Mouse (Mus musculus) retina, postnatal 1 day (tissue): Measurements from ENCODE around the gene Aars2.
A peak's percentile ranks its signal among the peaks of the same experiment; 100 is the strongest.

Experiments
- DNase-seq: peaks from one replicate; pipeline ENCODE4 v3.0.0-alpha.2; 2012

The Aars2 gene

DNA sequence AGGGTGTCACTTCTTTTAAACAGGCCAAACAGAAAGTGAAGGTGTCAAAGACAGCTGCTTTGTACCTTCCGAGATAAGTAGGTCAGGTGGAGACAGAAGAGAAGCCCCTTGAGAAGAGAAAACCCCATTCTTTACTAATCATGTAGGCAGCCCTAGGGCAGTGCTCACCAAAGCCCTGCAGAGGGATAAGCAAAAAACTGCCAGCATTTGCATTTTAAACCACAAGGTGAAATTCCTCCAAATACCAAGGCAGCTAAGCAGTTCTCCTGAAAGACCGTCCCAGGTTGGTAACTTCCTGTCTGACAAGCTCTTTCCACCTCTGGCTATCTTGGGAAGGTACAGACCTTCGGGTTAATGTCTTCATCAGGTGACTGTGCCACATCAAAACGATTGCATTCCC lies 4.3 kb upstream of the Aars2 start:
- no peak for DNase-seq

DNA sequence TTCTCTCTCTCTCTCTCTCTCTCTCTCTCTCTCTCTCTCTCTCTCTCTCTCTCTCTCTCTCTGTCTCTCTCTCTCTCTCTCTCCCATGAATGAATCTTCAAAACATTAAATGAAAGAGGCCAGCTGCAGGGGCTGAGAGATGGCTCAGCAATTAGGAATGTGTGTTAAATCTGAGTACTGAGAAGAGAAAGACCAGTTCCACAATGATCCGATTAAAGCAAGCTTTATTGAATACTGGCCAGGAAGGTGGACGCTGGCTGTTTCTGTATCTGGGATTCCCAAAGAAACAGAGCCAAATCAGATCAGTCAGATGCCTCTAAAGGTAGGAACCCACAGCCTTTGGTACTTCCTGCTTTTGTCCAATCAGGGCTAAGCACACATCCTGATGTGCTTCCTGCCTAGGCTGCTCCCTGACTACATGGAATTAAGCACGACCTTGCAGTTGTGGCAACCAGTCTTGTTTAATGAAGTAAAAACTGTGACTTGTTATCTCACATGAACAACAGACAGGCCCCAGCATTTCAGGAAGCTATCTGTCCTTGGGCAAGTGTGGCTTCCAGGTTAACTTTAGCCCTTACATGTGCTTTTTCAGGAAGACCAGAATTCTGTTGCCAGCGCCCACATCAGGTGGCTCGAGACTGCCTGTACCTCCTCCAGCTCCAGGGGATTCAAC lies 3.2 kb upstream of the Aars2 start:
- no peak for DNase-seq

DNA sequence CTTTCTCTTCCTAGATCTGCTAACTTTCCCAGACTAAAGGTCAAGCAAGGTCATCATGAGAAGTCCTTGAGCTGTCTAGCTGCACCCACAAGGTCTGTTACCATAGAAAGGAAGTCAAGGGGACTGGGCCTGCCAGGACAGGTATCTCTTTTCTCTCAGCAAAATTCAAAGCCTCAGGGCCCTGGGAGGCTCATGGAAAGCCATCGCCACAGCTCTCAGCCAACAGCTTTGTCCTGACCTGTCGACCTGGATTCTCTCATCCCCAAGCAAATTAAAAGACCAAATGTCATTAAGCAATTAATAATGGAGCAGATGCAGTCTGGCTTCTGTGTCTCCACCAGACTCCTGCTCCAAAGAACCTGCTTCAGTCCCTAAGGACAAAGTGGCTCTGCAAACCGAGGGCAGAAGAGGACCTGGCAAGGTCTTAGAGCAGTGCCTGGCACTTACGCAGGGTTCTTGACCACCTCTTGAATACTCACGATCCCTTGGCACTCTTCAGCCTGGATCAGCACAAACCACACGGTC lies 638 bp upstream of the Aars2 start:
- DNase-seq = no peak

DNA sequence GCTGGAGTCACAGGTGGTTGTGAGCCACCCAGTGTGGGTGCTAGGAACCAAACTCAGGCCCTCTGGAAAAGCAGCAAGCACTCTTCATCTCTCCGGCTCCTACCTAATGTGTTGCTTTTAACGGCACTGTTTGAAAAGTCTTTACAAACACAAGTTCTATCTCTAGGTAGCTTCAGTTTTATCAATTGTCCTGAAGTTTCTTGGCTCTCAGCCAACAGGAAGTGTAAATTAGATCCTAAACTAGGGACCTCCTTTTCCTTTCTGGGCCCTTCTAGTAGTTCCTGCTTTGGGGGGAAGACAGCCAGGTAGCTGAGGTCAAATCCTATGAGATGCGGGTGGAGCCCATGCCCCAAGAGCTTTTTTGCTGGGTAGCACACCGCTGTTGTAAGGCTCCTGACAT lies 4.2 kb downstream of the Aars2 start:
- DNase-seq = no peak

DNA sequence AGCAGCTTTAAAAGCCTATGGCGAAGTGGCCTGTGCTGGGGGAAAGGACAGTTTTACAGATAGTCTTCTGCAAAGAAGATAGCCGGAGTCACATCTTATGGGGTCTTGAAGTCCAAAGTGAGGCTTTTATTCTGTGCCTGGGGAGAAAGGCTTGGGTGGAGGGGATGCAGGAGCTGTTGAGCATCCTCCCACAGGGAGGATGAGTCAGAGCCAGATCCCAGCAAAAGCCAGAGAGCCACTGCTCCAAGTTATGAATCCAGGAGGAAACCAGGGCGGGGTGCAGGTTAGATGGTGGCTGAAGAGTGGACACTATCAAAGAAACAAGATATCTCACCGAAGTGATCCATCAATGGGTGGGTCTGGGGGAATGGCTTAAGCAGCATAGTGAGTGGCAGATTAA lies 5.1 kb downstream of the Aars2 start:
- DNase-seq = no peak

DNA sequence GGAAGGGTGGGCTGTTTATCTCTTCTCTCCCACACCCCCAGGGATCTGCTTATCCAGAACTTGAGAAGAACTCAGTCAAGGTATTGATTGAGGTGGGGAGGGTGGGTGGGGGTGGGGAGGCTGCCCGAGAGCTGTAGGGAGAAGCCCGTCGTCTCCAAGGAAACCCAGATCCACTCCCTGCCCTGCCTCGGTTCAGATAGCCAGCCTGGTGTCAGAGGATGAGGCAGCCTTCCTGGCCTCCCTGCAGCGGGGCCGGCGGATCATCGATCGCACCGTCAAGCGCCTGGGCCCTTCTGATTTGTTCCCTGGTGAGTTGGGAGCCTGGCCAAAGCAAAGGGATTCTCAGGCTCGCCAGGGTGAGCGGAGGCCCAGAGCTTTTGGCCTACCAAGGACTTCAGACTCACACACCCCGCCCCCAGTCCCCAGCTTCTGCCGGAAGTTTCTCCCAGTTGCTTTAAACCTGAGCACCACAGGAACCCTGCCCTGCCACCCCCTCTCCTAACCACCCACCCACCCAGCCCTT lies 8.6 kb downstream of the Aars2 start:
- no peak for DNase-seq

DNA sequence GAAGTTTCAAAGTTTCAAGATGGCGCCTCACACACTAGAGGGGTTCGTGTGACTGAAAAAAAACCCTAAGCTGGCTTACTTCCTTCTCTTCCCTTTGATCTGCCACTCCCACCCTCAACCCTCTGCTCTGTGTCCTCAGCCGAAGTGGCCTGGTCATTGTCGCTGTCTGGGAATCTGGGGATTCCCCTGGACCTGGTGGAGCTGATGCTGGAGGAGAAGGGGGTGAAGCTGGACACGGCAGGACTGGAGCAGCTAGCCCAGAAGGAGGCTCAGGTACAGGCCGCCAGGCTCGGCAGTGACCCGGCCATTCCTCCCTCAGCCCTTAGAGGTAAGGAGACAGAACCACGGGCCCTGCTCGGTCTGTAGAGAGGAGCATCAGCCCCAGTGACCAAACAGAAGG lies 9.2 kb downstream of the Aars2 start:
- no peak for DNase-seq

DNA sequence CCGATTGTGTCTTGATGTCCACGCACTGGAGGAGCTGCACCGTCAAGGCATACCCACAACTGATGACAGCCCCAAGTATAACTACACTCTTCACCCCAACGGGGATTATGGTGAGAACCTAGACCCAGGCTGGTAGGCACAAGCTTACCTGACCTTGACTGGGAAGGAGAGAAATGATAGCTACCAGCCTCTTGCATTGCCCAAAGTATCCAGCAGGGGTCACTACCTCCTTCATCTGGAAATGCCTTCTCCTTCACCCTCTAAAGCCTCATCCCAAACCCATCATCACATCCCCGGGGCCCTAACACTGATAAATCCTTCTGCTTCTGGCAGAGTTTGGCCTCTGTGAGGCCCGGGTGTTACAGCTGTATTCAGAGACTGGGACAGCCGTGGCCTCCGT lies 9.8 kb downstream of the Aars2 start:
- peak; percentile 84 for DNase-seq

DNA sequence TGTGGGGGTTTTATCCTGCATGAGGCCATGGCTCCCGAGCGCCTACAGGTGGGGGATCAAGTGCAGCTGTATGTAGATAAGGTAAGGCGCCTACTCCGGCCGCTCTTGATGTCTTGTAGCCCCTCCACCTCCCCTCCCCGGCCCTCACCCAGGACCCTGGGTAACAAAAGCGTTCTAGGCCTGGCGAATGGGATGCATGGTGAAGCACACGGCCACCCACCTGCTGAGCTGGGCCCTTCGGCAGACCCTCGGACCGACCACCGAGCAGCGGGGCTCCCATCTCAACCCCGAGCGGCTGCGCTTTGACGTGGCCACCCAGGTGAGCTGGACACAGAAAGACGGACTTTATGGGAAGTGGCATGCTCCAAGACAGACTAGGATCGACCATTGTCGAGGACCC lies 10.5 kb downstream of the Aars2 start:
- DNase-seq = no peak

DNA sequence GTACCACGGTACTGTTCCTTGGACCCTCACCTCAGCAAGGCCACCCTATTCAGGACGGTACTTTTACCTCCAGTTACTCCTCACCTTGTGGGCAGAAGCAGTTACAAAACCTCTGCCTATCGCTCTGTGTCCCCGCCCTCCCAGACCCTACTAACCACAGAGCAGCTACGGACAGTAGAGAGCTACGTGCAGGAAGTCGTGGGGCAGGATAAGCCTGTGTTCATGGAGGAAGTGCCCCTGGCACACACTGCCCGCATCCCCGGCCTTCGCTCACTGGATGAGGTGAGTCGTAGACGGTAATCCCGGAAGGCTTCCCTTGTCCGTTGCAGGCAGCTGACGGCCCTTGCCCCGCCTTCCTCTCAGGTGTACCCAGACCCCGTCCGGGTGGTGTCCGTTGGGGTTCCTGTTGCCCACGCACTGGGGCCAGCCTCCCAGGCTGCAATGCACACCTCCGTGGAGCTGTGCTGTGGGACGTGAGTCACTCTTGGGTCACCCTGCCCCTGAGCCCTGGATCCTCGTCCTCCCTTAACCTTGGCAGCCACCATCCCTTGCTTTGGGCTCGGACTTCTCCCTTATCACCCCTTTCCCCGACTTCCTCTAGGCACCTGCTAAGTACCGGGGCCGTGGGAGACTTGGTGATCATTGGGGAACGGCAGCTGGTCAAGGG lies 11.0 kb downstream of the Aars2 start:
- DNase-seq = no peak

DNA sequence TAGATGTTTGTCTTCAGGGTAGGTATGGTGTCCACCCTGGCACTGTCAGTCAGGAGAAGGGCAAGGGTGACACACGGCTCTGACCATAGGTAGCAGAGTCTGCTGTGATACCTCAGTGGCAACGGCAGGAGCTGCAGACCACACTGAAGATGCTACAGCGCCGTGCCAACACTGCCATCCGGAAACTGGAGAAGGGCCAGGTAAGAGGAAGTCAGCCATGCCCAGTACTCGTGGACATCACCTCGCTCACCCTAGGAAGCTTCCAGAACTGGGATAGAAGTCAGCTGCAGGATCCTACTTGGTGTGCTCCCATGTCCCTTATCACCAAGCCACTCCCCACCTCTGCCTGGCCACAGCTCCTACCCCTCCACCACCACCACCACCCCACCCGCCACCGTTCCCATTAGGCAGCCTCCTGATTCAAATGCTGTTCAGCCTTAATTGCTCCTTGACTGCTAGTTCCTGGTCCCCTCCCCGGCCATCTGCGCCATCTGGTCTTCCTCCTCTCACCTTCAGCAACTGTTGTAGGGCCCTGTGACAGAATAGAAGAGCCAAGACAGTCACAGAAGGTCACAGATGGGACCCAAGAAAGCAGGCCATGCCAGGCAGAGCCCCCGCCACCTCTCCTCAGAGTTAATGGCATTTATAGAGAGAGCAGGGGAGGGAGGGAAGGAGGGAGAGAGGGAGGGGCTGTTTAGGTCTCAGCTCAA lies 12.3 kb downstream of the Aars2 start:
- DNase-seq = no peak

DNA sequence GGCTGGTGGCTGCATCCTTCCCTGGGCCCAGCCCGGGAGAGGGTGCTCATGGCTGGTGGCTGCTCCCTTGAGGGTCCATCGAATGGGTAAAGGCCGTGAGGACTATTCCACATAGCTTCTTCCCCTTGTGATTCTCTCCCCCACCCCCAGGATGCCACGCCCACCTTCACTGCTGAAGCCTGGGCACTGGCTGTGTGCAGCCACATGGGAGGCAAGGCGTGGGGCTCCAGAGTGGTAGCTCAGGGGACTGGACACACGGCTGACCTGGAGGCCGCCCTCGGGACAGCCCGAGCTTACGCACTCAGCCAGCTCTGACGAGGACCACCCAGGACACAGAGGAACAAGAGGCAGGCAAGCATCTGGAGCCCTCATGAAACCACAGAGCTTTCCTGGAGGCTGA lies 13.5 kb downstream of the Aars2 start:
- no peak for DNase-seq

DNA sequence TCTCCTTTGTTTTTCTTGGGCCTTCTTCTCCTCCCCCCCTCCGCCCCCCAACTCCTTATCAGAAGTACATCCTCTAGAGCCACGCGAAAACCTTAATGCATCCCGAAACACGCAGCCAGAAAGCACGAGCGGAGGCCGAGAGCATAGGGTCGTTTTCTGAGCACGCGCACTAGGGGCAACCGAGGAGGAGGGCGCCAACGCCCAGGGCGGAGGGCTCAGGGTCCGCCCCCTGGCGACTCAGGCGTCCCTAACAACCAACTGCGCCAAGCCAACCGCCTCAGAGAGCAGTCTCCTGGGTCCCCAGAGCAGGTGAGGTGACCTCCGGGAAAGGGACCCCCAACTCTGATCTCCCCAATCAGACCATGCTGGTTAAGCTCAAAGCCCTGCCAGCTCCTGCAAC lies 16.6 kb downstream of the Aars2 start, which contains the start of gene Tcte1:
Tcte1 (plus strand) TSS at position 172 of the 400 bp plus-strand sequence.
- DNase-seq = peak; percentile 89

DNA sequence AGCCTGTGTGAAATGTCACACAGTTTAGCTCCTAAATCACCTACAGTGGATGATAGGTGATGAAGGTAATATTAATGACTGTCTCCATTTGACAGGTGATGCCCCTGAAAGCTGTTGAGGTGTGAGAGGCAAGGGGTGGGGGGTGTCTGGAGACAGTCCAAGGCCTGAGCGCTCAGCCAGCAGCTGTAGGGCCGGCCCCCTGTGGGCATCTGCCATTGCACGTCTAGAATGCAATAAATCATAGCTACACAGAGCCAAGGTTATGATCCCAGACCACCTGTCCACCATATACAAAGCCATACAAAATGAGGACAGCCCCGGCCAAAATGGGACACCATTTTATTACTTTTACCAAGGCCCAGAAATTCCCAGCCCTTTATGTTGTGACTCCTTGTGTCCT lies 18.3 kb downstream of the Aars2 start:
- no peak for DNase-seq

DNA sequence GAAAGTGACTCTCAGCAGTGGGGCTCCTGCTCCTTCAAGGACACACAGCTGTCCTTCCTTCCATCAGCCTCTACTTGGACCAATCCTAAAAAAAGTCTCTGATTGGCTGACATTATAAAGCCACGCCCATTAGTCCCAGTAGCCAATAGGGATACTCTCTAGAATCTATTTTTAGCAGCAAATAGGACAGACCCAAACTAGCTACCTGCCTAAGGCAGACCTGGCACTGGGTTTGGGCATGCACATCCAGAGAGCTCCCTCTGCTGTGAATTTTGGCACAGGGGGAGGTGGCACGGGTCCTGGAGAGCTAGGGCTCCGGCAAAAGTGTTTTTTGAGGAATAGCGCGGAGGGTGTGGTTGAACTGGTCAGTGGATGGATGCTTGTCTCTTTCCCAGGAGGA lies 19.9 kb downstream of the Aars2 start:
- peak; percentile 54 for DNase-seq

DNA sequence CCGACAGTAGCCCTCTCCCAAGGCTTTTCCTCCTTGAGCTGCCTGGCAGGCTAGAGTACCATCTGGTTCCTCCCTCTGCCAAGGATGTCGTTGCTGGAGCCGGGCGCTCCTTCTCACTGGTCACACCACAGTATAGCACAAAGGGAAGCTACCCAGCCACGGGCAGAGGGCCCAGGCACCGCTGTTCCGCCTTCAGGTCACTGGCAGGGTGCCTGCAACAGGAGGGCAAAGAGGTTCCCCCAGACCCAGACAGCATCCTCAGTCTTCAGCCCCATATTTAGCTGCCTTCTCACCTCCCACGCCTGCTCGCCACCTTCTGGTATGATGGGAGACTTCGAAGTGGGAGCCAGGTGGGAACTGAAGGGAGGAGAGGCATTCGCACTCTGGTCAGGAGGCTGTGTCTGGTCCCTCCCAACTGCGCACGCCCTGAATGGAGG lies 23.7 kb downstream of the Aars2 start:
- no peak for DNase-seq

DNA sequence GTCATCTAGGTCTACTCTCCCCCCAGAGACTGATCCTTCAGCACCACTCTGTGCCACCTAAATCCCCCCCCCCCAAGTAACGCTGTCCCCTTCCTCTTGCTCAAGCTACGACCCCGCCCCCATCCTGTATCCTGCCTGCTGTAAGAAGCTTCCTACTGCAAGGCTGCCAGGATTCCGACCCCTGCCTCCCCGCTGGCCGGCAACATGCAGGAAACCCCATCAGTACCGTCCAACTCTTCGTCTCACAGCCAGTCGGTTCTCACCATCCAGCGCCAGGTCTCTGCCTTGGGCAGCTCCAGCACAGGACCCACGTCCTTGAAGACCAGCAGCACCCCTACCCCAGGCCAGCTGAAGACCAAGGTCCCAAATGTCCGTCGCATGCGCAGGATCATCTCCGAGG lies 26.3 kb downstream of the Aars2 start:
- no peak for DNase-seq

DNA sequence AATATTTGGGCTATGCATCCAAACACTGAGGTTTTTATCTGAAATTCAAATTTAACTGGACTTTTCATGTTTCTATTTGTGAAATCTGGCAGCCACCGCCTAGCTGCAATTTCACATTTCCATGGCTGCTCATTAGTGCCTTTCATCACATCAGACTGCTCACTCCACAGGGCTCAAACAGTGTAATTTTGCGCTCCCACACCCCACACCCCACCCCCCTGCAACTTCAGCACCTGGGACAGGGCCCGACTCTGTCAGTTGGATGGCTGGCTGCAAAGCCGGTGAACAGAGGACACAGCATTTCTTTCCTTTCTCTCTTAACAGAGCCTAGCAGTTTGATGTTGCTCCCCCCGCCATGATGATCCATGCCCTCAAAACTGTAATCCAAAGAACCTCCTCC lies 29.6 kb downstream of the Aars2 start:
- peak; percentile 28 for DNase-seq

DNA sequence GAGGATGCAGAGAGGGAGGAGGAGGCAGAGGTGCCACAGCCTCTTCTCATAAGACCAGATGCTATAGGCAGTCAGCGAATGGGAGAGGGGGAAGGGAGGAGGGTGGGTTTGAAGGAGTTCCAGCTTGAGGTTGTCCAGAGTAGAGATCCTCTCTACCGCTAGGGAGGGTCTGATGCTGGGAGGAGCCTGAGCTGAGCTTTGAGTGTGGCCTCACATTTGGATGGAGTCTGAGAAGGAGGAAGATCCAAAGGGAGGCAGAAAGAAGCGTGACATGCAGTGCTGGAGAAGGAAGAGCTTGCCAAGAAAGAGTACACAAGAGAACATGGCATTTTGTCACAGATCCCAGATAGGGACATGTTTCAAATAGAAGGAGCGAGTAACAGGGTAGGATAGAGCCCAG lies 31.8 kb downstream of the Aars2 start:
- DNase-seq = no peak

DNA sequence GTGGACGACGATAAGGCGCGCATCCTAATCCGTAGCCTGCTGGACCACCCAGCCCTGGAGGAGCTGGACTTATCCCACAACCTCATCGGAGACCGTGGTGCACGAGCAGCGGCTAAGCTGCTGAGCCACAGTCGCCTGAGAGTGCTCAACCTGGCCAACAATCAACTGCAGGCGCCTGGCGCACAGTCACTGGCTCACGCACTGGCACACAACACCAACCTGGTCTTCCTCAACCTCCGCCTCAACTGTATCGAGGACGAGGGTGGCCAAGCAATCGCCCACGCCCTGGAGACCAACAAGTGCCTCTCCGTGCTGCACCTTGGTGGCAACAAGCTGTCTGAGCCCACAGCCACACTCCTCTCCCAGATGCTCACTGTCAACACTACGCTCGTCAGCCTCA lies 33.0 kb downstream of the Aars2 start:
- DNase-seq = no peak

DNA sequence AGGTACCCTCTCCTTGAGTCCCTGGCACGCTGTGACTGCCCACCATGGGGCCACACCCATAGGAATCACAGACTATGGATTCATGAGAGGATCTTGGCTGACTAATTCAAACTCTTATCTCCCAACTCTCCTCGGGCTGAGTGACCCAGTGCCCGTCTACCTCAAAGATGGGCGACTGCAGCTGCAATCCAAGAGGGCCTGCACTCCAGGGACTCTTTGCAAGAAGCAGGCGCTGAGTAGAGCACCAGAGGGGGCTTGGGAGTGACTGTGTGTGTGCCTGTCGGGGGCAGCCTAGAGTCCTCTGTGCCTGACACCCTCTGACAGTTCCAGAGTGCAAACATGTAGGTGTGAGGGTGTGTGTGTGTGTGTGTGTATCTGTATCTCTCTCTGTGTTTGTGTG lies 35.5 kb downstream of the Aars2 start:
- no peak for DNase-seq

DNA sequence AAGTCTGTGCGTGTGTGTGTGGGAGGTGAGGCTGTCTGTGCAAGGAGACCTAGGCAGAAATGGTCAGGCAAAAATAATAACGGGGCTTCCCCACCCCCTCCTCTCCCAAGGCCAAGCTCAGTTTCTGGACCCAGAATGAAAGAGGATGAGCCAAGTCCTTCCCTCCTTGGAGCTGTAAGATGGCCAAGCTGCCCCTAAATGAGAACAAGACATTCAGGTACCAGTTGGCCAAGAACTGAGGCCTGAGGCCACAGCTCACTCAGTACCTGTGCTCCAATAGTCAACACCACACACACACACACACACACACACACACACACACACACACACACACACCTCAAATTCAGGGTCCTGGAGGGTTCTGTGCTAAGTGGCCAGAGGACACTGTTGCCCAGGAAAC lies 36.1 kb downstream of the Aars2 start:
- no peak for DNase-seq

DNA sequence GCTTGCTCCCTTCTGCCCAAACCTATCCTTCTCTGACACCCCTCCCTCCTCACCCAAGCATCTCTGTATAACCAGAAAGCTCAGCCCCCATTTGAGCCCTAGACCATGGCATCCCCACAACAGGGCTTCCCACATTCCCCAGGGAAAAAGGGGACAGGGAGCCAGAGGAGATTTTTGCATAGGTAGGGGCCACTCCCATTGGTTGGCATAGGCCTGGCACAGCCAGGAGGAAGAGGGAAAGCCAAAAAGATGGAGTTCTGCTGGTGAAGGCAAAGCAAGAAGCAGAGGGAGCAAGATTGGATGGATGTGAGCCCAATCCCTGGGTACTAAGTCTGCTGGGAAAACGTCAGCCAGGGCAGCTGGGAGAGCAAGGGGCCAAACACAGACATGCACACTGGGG lies 36.5 kb downstream of the Aars2 start:
- no peak for DNase-seq
